Mouse (Mus musculus): ENCODE data around the gene Man2a2.
"Not testable (repeated sequence)": the region's sequence is repeated elsewhere in the genome, so short reads cannot be mapped to it uniquely, and the experiment has no call there.

Man2a2 gene

GRCm38 (mm10) chr7:80331433-80331832 is 39.7 kb downstream of the Man2a2 start:
- no peak for DNase-seq

- no peak for DNase-seq
Observed at GRCm38 (mm10) chr7:80330278-80330677, 40.9 kb downstream of the Man2a2 start.

- no peak for DNase-seq
Observed at GRCm38 (mm10) chr7:80326076-80326475, 45.1 kb downstream of the Man2a2 start.

- no peak for DNase-seq
Observed at GRCm38 (mm10) chr7:80325292-80325868, 45.8 kb downstream of the Man2a2 start.

- not testable (repeated sequence) for DNase-seq
Observed at GRCm38 (mm10) chr7:80324816-80325119, 46.4 kb downstream of the Man2a2 start.

GRCm38 (mm10) chr7:80324043-80324815 is 46.9 kb downstream of the Man2a2 start, which contains the start of gene Rccd1:
Gene Rccd1, minus strand, starts transcription at chr7:80324454.
- peak; percentile 96 for DNase-seq

GRCm38 (mm10) chr7:80323336-80323735 is 47.8 kb downstream of the Man2a2 start:
- peak; percentile 20 for DNase-seq

GRCm38 (mm10) chr7:80319846-80320496 is 51.2 kb downstream of the Man2a2 start:
- DNase-seq: no peak

GRCm38 (mm10) chr7:80318670-80319069 is 52.5 kb downstream of the Man2a2 start:
- no peak for DNase-seq

GRCm38 (mm10) chr7:80317439-80318115 is 53.6 kb downstream of the Man2a2 start:
- no peak for DNase-seq

- DNase-seq: no peak
Observed at GRCm38 (mm10) chr7:80315733-80316132, 55.4 kb downstream of the Man2a2 start.

- no peak for DNase-seq
Observed at GRCm38 (mm10) chr7:80310771-80311170, 60.4 kb downstream of the Man2a2 start.

- DNase-seq: no peak
Observed at GRCm38 (mm10) chr7:80307766-80308165, 63.4 kb downstream of the Man2a2 start.

GRCm38 (mm10) chr7:80301522-80301921 is 69.7 kb downstream of the Man2a2 start:
- DNase-seq: peak; percentile 42

- DNase-seq: no peak
Observed at GRCm38 (mm10) chr7:80299568-80299967, 71.6 kb downstream of the Man2a2 start.
